Mouse (Mus musculus): ENCODE data around the gene Dab2.

Gene Dab2

DNA sequence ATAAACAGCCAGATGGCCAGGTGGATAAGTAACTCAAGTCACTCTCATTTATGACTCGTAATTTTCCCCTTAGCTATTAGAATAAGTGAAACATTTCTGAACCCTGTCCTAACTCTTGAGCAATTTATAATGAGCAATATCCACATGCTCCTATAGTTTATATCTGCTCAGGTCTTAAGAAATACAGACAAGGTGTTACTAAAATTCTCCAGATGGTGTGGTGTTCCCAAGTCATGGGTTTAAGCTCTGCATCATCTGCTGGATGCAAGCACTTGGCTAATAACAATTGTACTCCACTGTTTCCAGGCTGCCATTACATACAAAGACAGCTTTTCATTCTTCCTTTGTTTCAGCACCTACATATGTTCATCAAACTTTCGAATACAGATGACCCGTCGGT is 98.6 kb downstream of the Dab2 start:
- no peak for DNase-seq

DNA sequence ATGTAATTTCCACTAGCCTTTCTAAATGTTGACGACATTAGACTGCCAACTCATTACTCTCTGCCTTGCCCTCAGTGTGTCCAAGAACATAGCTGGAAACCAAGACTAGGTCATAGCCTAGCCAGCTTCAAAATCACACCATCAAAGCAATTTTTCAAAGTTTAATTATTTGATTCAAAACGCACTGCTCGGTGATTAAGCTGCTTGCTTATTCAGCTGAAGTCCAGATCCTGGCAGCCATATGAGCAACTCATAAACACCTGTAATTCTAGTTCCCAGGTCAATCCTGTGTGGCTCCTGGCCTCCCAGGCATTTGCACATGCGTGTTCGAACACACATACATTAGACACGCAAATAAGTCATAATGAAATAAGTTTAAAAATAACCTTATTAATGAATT is 99.3 kb downstream of the Dab2 start:
- DNase-seq = no peak

DNA sequence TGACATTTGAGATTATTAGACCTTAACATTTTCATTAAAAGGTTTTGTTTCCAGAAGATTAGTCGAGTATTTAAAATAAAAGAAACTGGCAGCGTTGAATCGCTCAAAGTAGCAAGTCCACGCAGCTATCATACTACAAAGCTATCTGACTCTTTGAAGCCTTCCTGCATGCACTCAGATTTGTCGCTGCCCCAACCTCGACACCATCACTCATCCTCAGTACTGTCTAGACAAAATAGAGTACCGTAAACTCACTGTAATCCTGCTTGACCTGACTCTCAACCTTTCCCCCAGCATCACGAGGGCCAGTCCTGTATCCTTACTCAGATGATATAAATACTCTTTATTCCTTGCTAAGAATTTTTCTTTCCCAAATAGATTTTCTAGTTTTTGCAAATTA is 100.5 kb downstream of the Dab2 start:
- DNase-seq = no peak

DNA sequence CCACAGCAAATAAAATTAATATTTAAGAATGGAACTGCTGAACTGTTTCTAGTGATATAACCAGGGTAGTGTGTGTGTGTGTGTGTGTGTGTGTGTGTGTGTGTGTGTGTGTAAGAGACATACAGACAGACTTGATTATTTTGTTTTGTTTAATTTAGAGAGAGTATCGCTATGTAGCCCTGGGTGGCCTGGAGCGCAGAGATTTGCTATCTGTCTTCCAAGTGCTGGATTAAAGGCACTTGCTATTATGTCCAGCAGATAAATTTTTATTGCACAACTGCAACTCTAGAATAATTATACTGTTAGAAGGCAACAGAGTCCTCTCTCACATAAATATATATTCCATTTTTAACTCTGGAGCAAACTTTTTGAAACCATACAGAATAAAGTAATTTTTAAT is 102.8 kb downstream of the Dab2 start:
- DNase-seq = no peak

DNA sequence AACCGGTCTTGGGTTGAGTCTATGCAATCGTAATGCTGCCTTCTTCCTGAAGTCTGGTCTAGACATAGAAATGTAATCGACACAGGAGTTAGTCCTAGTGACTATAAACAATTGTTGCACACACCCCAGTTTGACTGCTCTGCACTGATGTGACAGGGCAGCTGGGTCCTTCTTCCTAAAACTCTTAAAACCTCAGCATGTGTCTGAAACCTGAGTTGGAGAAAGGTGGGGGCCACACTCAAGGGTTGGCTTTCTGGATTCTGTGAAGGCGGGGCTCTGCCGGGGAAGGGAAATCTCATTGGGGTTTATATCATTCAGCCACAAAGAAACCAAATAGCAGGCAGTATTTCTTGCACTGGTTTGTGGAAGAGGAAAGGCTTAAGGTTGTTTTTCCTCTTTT is 104.6 kb downstream of the Dab2 start:
- DNase-seq = no peak

DNA sequence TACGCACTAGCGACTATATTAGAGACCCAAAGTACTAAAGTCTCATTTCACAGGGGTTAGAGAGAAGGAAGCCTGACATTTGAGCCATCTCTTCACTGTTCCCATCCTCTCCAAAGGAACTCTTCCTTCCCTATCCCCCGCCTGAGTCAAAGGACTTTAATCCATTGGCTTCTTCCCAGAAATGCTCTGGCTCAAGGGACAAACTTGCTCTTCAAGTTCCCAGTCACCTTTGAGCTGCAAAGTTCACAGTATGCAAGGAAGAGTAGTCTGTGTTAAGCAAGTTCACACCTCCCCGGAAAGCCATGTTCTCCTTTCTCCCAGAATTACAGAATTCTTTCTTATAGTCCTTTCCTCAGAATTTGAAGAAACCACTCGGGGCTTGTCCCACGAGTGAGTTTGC is 107.2 kb downstream of the Dab2 start:
- DNase-seq = no peak

DNA sequence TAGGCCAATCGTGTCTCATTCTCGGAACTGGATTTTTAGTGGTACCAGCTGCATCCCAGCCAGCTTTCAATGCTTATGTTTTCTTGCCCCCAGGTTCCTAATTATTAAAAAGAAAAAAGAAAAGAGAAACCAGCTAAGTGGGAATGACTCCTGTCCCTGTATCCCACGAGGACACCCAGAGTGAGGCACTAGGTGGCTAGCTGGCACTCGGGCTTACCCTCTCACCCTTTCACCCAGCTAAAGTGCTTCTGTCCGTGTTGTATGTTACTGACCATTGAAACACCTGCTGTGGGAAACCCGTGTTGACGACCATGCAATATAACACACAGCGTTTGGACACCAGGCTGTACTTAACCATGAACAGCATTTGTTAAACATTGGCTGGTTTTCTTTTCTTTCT is 109.4 kb downstream of the Dab2 start:
- no peak for DNase-seq

DNA sequence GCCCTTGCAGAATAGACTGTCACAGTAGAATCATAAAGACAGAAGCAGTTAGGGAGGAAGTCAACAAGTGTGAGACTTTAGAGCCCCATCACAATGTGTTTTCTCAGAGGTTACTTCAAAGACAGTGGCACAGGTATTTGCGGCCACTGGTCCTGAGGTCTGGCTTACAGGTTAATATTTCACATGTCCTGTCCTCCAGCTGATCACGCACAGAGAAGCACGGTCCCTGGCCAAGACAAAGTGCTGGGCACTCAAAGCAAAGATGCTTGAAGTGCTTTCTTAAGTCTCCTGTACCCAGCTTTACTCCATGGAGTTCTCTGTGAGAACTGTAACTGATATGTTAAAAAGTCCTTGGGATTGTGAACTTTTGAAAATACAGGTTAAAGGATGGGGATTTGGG is 110.6 kb downstream of the Dab2 start:
- DNase-seq = no peak

DNA sequence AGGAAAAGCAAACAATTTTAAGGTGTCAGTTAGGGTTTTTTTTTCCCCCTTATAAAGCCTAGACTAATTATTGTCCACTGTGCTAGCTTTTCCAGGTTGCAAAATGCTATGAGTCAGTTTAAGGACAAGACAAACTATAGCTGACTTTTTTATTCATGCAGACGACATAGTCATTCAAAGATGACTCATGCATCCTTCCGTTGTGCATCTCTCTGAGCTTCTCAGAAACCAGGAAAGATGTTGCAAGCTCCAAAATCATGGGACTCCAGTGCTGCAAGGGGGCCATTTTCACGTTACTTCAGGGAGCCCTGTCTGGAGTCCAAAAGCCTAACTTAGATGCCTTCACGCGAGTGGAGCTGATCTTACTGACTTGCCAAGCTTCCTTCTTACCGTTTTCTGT is 111.7 kb downstream of the Dab2 start:
- no peak for DNase-seq

DNA sequence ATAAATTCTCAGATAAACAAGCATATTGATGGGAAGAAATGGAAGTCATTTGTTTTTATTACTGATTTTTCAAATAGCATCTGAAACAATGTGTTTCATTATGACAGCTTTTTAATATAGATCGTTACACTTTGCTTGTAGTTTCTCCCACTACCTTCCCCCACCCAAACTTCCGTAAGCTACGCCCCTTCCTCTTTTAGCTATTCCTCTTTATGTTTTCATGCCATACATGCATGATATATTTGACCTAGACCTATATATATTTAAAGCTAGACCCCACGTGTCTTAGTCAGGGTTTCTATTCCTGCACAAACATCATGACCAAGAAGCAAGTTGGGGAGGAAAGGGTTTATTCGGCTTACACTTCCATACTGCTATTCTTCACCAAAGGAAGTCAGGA is 115.7 kb downstream of the Dab2 start:
- no peak for DNase-seq

DNA sequence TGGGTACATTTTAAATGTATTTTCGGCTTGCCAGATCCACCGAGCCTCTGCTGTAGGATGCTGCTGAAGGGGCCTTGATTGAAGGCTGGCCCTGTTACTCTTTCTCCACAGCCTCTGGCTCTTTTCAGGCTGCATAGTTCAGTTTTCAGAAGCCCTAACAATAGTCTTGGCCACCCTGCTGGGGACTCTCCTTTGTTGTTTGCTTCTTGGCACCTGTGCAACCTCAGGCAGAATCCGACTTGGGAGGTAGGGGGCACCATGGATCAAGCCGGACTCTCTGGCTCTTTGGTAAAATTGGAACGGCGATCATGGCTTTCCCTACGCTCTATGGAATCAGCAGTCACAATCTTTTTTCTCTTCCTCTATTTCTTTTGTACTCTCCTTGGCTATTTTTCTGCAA is 132.2 kb downstream of the Dab2 start:
- no peak for DNase-seq

DNA sequence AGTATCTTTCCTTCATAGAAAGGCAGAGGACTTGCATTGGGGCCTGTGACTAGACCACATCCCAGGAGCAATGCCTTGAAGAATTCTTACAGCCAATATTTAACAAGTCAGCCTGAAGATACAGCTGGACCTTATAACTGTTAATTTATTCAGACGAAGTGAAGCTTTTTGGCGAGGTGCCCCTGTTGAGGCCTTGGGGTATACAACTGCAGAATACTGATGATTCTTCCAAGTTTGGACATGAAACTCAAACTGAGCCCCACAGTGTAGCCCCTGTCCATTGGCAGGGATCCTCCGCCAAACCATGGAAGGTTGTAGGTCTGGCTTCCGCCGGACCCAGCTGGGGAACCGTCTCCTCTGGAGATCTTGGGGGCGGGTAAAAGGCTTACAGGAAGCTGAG is 132.8 kb downstream of the Dab2 start:
- DNase-seq = no peak

DNA sequence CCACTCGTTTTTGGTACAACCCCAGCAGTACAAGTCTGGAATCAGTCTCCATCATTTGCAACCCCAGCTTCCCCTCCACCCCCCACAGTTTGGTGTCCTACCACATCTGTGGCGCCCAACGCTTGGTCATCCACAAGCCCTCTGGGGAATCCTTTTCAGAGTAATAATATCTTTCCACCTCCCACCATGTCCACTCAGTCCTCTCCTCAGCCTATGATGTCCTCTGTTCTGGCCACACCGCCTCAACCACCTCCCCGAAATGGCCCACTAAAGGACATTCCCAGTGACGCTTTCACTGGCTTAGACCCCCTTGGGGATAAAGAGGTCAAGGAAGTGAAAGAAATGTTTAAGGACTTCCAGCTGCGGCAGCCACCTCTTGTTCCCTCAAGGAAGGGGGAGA is 135.7 kb downstream of the Dab2 start:
- DNase-seq = no peak

DNA sequence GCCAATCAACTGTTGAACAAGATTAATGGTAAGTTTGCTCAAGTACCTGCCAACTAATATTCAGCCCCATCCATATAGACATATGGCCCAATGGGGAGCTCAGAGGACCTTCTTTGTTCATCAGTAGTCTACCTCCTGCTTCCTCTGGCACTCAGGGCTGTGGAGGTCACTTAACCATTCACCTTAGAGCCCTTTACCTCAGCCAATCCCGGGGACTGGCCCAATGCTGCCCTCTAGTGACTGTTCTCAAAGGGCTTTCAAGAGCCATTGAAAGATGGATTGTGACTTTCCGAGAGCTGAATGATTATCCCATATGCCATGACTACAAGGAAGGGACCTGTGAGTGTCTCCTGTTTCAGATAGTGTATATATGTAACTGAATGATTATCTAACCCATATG is 136.2 kb downstream of the Dab2 start:
- peak in 1 of 2 experiments; percentile 26 for DNase-seq

DNA sequence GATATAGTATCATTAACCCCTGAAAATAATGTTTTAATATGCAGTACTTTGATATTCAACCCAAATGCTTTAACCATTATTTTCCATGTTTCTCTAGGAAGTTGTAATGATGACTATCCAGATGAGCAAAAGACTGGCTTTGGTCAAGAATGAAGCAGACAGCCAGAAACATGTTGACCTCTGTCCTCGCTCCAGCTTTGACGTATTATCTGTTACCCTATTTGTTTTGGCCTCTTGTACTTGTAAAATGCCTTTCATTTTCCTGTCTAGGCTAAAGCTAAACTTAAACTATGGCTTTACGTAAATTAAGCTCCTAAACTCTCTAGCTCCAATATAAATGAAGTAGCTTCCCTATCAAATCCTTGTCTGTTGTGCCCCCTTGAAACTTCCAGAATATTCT is 139.1 kb downstream of the Dab2 start:
- no peak for DNase-seq

DNA sequence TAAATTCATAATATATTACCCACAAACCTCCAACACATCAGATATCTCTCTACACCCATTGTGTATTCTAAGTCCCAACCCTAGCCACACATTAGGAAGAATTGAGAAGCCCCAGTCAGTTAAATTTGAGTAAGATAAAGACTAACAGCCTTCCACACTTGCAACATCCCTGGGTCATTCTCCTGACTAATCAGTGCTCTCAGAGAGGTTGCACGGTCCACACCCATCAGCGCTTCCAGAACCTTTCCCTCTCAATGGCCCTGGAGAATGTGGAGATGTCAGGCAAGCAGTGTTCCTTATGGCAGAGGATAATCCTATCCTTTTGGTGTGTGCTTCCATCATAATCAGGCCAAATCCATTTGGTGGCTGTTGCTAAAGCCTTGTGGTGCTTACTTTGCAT is 144.9 kb downstream of the Dab2 start:
- no peak for DNase-seq

DNA sequence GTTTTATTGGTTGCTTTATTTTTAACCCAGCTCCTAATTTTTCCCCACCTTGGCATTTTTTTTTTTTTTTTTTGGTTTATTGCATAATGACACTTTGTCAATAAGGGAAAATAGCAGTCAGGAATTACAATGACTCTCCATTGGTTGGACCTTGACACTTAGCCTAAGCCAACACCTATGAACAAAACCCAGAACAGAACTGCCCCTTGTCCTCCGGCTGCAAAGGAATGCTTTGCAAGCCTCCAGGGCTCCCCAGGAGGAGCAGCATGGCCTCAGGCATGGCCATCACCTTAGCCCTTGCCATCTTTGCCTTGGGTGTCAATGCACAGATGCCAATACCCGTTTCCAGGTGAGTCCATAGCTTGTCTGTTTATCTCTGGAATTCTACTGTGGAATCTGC is 145.5 kb downstream of the Dab2 start, which contains the start of gene C9:
Gene C9, plus strand, starts transcription at position 193 of the 400 bp plus-strand sequence.
- no peak for DNase-seq

DNA sequence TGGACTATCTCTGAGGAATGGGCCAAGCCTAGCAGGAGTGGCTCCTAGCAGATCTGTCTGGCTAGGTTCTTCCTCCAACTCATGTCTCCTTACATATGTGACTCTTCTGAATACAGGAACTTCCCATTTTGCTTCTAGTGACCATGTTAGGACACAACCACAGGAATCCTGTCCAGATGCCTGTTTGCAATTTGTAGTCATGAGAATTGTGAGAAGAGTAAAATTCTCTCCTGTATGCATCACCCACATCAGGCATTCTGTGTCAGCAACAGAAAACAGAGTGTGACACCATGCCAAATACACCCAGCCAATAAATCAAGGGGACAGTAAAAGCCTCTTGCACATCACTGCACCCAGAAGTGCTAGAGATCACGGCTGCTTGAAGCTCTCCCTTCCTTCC is 146.6 kb downstream of the Dab2 start:
- no peak for DNase-seq

DNA sequence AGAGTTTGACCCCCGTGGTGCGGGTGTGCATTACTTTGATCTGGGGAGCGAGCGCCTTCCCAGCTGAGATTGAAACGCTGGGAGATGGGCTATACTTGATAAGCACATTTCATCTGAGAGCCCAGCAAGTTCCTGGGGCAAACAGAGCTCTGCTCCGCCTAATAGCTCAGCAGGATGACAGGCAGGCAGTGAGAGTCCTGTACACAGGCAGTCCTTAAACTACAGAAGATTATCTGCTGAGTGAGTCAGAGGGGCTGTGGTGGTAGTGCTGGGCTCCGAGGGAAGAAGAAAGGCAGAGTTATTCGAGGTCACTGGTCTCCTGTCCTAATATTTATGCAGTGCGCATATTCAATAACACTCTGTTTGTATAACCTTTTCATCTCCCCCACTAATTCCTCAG is 149.3 kb downstream of the Dab2 start:
- DNase-seq = no peak

DNA sequence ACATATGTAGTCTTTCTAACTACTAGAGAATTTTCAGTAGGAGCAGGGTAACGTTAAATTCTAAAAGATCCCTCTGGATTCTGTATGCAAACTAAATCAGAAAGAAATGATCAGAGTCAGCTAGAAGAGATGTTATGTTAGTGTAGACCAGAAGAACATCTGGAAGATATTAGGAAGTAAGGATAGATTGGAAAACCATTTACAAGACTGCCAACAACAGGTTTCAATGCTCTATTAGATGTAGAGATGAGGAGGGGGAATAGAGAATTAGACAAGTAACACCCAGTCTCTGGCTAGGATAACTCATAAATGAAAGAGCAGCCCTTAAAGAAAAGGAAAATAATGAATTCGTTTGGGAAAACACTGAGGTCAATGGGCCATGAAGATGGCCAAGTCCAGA is 154.9 kb downstream of the Dab2 start:
- no peak for DNase-seq

DNA sequence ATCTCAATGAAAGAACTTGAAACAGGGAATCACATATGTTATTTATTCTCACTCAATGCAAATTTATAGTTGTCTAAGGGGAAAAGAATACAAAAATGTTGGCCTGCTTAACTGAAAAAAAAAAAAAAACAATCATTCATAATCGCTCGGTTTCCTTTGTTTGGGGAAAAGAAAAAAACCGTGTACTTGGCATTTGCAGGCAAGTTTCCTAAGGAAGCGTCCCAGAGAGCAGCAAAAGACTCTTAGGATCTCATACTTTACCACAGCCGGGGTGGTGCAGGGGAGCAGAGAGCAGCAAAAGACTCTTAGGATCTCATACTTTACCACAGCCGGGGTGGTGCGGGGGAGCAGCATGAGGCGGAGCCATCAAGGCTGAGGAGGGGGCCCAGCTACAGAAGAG is 161.8 kb downstream of the Dab2 start:
- DNase-seq = no peak

DNA sequence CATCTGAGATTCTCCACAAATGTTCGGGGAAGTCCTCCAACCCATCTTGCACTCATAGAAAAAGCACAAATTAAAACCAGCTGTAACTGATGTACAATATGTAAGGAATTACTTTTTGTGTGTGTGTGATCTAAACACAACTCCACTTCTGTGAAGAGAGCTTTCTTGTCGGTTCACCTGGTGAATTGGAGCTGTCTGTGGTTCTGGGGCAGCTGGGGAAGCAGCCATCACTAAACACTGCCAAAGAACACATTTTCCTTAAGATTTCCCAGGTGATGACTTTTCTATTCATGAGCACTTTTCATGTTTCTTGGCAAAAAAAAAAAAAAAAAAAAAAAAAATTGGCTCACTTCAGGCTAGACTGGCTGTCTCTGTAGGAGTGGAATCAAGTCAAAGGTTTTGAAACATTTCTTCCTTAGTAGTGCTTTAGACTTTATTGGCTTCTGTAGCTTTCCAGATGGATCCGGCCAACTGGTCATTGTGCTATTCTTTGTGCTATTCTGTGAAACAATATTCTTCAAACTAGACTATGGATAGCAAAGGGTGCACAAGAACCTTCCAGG is 163.9 kb downstream of the Dab2 start:
- no peak for DNase-seq

DNA sequence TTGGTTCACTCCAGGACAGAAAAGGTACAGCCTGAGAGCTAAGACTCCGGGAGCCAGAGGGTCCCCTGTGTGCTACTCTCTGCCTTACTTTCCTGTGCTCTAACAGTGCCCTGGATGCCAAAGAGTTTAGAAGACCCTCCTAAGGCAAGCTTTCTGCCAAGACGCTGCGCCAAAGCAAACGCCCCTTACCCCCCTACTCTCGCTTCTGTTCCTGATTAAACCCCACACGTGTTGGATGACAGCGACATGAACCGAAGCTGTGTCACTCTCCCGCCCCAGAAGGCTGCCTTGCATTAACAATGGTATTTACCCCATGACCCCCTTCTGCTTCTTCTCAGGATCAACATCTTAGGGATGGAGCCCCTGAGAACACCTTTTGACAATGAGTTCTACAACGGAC is 167.4 kb downstream of the Dab2 start:
- no peak for DNase-seq

DNA sequence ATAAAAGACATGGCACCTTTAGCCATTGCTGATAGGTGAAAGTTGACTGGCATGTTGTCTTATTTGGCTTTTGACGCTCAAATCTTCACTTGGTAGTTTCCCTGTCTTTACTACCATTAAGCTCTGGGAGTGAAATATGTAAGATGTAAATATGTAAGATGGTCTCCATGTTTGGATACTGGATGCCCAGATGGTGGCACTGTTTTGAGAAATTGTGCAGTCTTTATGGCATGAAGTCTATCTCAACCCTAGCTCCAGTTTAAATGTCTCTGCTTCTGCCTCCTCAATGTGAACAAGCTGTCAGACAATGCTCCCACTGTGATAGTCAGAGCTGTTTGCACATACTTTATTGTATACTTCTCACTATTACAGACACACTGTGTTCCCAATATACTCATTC is 169.3 kb downstream of the Dab2 start:
- DNase-seq = no peak

DNA sequence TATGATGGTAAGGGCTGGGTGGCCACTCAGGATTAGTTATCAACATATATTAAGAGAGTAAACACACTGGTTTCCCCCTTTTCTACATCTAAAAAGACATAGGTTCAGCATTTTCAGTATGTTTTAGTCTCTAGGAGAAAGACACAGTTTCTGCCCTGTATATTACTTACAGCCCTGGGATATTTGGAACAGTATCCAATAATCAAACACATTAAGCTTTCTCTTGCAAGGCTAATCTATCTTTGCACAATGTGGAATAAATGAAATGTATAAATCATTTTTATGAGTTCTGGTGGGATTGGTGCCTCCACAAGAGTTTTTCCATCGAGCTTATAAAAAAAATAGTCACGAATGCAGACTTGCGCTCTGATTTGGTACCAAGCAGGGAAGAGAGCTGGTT is 169.8 kb downstream of the Dab2 start:
- DNase-seq = no peak

DNA sequence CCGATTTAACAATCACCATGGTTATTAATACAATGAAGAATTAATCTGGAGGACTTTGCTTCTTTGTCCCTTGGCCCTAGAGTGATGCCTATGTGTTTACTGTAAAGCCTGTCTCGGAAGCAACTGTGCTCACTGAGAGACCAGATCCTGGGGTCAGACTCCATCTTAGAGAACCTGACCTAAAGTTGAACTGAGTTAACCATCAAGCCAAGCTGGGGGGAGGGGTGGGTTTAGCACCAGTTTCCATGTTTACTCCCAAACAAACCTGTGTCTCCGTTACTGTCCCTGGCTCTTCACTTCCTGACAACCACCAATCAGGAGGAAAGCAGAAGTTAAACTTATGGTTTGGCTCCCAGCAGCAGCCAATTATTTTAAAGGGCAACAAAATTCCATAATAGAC is 184.0 kb downstream of the Dab2 start:
- DNase-seq = no peak

Measured in spleen, adult 18-20 months (tissue).